Mouse (Mus musculus) bone marrow, adult 2 months (tissue): ENCODE measurements at regions not wholly inside any gene's neighbourhood (a gene's known extent, or its start where the extent isn't known, plus 50 kb on each side); places are given as distances from the start of the nearest gene placed in this dataset.

Experiments
- CTCF ChIP-seq: fragments of 200-500 bp; IDR thresholded peaks from 2 replicates; pipeline ENCODE4 v1.5.1; 2011; ENCODE audit warnings: low read length, control low read depth; ENCODE audit not compliant: control insufficient read depth, insufficient read depth
- POLR2A ChIP-seq: fragments of 200-500 bp; IDR thresholded peaks from 2 replicates; pipeline ENCODE4 v1.6.1; 2011; ENCODE audit warnings: low read depth, mild to moderate bottlenecking, control low read depth, low read length, borderline replicate concordance; ENCODE audit not compliant: control insufficient read depth

GRCm38 (mm10) chr4:124154627-124155026 is 236.8 kb upstream of the 4930535I16Rik start:
- no peak for TF ChIP-seq CTCF
- TF ChIP-seq POLR2A: no peak
